Mouse (Mus musculus) G1E (cell line): ENCODE data around the gene Slc50a1. TPM values are rescaled to one million over a fixed set of nuclear protein-coding genes. Genes with fewer than 3 reads are reported as not detected.
A peak's percentile ranks its signal among the peaks of the same experiment; 100 is the strongest.

Experiments
- ATAC-seq: 2 replicates; pipeline ENCODE4 v1.8.0; 2016; ENCODE audit warnings: mild to moderate bottlenecking; ENCODE audit not compliant: insufficient number of reproducible peaks, poor library complexity, low FRiP score, severe bottlenecking; ENCODE audit errors: extremely low read depth
- DNase-seq: peaks from one replicate; pipeline ENCODE4 v3.0.0; 2012; ENCODE audit warnings: low spot score
- H3K27me3 ChIP-seq: 2 replicates; pipeline ENCODE4 v1.6.1; 2012; ENCODE audit warnings: mild to moderate bottlenecking, low read length, inconsistent platforms; ENCODE audit not compliant: insufficient read depth
- H3K36me3 ChIP-seq: replicated peaks from 2 replicates; pipeline ENCODE3; 2012; ENCODE audit warnings: mild to moderate bottlenecking, inconsistent platforms
- H3K4me1 ChIP-seq: 2 replicates; pipeline ENCODE4 v1.6.1; 2012; ENCODE audit warnings: low read depth, low read length, inconsistent platforms, mixed read lengths; ENCODE audit not compliant: insufficient read depth
- H3K4me3 ChIP-seq: 2 replicates; pipeline ENCODE4 v1.5.1; 2012; ENCODE audit warnings: low read depth, mild to moderate bottlenecking, inconsistent platforms, low read length, moderate library complexity, mixed read lengths
- H3K9me3 ChIP-seq: replicated peaks from 2 replicates; pipeline ENCODE4 v1.6.1; 2012; ENCODE audit warnings: inconsistent platforms
- CTCF ChIP-seq: IDR thresholded peaks from 2 replicates; pipeline ENCODE4 v1.5.1; 2012; ENCODE audit warnings: low read depth, low read length, inconsistent platforms, mixed read lengths
- GATA1 ChIP-seq: IDR thresholded peaks from 2 replicates; pipeline ENCODE4 v1.6.1; 2012; ENCODE audit warnings: borderline replicate concordance, low read length, inconsistent platforms, mixed read lengths
- GATA2 ChIP-seq: IDR thresholded peaks from 2 replicates; pipeline ENCODE4 v1.6.1; 2012; ENCODE audit warnings: low read depth, low read length, inconsistent platforms, borderline replicate concordance
- POLR2AphosphoS5 ChIP-seq: IDR thresholded peaks from 2 replicates; pipeline ENCODE4 v1.6.1; 2012; ENCODE audit warnings: low read depth, low read length, inconsistent platforms; ENCODE audit not compliant: insufficient replicate concordance
- TAL1 ChIP-seq: conservative IDR thresholded peaks from 2 replicates; pipeline ENCODE4 v1.6.1; 2012; ENCODE audit warnings: low read depth, low read length, inconsistent platforms, mixed read lengths
- polyA plus RNA-seq: library from polyadenylated mRNA; stranded (reverse); fragments of >175 nt; gene quantifications from 2 replicates; pipeline ENCODE4 v1.2.3, GENCODE M21; 2012
- total RNA-seq, 2 experiments: library from RNA; stranded (forward) in 1 of 2; stranded (reverse) in 1 of 2; fragments of 200-1000 nt in 1 of 2; fragments of >200 nt in 1 of 2; fragmentation: Nextera tagmentation in 1 of 2; gene quantifications; 2 replicates each; pipeline ENCODE4 v1.2.3; 2014 to 2017

Gene Slc50a1
- total and polyA plus RNA-seq, 3 experiments: 0.66 TPM; not detected in 2

GRCm38 (mm10) chr3:89244982-89245687, 25.2 kb downstream of the Slc50a1 start:
- Histone ChIP-seq H3K27me3 (peaks cover 28% of the 10 kb centered on the region), H3K4me1 (peaks cover 53% of the 10 kb centered on the region), H3K36me3 (peaks cover 28% of the 10 kb centered on the region), H3K4me3 (peak overlapping the region; percentile 40; the same call in 1 of the 2 replicates), H3K9me3 (no peaks in the 10 kb centered on the region)
- no peak for TF ChIP-seq GATA1
- TF ChIP-seq GATA2: no peak
- no peak for TF ChIP-seq CTCF
- TF ChIP-seq POLR2AphosphoS5: no peak
- TF ChIP-seq TAL1: no peak
- no peak for ATAC-seq
- no peak for DNase-seq

- H3K27me3 ChIP-seq: peaks cover 29% of the 10 kb centered on the region
- peaks cover 21% of the 10 kb centered on the region for H3K36me3 ChIP-seq
- TF ChIP-seq GATA2: no peak
- no peak for TF ChIP-seq CTCF
- no peak for TF ChIP-seq TAL1
- no peak for TF ChIP-seq POLR2AphosphoS5
- TF ChIP-seq GATA1: no peak
- no peak for ATAC-seq
- DNase-seq: no peak
- H3K4me3 ChIP-seq: 0 out of 2 replicates have a peak overlapping the region, but pooled peaks have one; percentile 18
- H3K4me1 ChIP-seq: peaks cover 48% of the 10 kb centered on the region
- H3K9me3 ChIP-seq: no peaks in the 10 kb centered on the region
These were observed 26.0 kb downstream of the Slc50a1 start for GRCm38 (mm10) chr3:89244158-89244981.

DNA sequence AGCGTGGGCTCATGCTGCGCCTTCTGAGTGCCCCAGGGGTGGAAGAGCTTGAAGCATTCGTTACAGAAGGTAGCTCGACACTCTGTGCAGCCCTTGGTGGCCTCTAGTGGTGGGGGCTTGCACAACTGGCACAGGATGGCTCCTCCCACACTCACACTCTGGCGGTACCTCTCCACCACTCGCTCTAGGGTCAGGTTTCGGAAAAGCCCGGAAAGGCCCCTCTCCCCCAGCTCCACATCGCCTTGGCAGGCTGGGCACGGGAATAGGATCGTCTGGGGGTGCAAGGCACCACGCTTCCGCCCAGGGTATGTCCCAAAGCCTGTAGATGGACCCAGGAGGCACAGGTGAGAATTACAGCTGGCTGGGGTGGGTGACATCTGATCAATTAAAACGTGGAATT, 26.8 kb downstream of the Slc50a1 start:
- H3K27me3 ChIP-seq: peaks cover 37% of the 10 kb centered on the region
- ATAC-seq (no peak), DNase-seq (no peak)
- H3K4me1 ChIP-seq: peaks cover 51% of the 10 kb centered on the region
- peaks cover 15% of the 10 kb centered on the region for H3K36me3 ChIP-seq
- TF ChIP-seq GATA2: no peak
- 0 out of 2 replicates have a peak, but pooled peaks have one; percentile 7 for TF ChIP-seq CTCF
- no peak overlapping the region; the same call in 1 of the 2 replicates for H3K4me3 ChIP-seq
- H3K9me3 ChIP-seq: no peaks in the 10 kb centered on the region

DNA sequence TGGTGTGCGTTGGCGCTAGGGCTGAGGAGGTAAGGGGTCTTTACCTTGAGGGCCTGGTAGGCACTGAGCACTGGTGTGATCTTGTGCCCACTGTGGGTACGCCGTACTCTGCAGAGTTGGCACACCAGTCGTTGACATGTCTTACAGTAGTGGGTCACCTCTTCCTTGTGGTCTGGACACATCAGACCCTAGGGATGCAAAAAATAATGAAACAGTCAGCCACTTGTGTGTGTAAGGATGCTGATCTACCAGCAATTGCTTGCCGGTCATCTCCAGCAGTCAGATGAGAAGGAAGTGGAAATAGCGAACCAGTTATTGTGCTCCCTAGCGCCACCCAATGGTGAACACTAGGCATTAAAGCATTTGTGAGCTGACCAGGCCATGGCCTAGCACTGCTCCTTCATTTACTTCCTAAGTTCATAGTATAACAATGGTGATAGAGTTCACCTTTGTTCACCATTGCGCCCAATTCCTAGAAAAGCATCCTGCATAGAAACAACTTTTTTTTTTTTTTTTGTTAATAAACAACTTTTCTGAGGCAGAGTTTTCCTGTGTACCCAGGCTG, 28.0 kb downstream of the Slc50a1 start:
- DNase-seq: no peak
- peaks cover 49% of the 10 kb centered on the region for H3K4me1 ChIP-seq
- no peak overlapping the region for H3K4me3 ChIP-seq
- H3K9me3 ChIP-seq: no peaks in the 10 kb centered on the region
- peaks cover 3% of the 10 kb centered on the region for H3K36me3 ChIP-seq
- no peak for TF ChIP-seq GATA1
- no peak for TF ChIP-seq TAL1
- no peak for TF ChIP-seq POLR2AphosphoS5
- peak; percentile 68 for TF ChIP-seq CTCF
- TF ChIP-seq GATA2: no peak
- H3K27me3 ChIP-seq: peaks cover 49% of the 10 kb centered on the region
- no peak for ATAC-seq

DNA sequence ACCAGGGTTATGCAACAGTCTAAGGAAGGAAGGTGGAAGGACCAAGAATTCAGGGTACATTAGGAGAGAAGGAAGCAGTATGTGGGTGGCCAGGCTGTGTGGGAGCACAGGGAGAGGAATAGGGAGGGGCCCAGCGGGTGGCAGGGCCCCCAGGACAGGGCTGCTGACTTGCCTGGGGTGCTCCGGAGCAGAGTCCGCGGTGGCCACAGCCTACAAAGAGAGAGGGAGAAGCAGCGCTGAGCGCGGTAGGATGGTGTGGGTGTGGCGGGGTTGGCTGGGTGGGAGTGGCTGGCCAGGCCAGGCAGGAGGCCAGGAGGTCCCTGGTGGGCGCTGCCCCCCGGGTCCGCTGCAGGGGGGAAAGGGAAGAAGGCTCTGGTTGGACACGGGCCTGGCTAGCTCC, 31.9 kb downstream of the Slc50a1 start:
- TF ChIP-seq CTCF (no peak), GATA1 (no peak)
- no peak for ATAC-seq
- DNase-seq: no peak
- Histone ChIP-seq H3K27me3 (peaks cover 74% of the 10 kb centered on the region), H3K4me1 (peaks cover 20% of the 10 kb centered on the region), H3K9me3 (no peaks in the 10 kb centered on the region), H3K4me3 (no peak overlapping the region), H3K36me3 (no peaks in the 10 kb centered on the region)

DNA sequence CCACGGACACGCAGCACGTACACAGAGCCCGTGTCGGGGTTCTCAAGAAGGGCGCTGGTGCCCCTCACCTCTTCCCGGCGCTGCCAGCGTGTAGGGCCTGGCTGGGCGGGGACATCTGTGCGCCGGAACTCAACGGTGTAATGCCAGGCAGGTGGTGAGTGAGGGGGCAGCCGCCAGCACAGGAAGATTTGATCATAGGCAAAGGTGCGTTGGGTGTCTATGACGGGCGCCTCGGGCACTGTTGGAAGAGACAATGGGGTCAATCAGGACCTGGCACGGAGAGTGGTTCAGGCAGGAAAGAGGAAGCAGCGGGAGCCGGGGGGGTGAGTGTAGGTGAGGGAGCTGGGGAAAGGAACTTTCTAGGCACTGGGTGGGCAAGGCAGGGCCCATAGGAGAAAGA, 32.7 kb downstream of the Slc50a1 start:
- peaks cover 25% of the 10 kb centered on the region for H3K4me1 ChIP-seq
- DNase-seq (no peak), ATAC-seq (no peak)
- no peaks in the 10 kb centered on the region for H3K9me3 ChIP-seq
- H3K36me3 ChIP-seq: no peaks in the 10 kb centered on the region
- H3K27me3 ChIP-seq: peaks cover 80% of the 10 kb centered on the region
- no peak for TF ChIP-seq TAL1
- TF ChIP-seq GATA2: no peak
- no peak overlapping the region for H3K4me3 ChIP-seq
